Mouse (Mus musculus): ENCODE data around the gene Zfp128.
"Not testable (repeated sequence)": the region's sequence is repeated elsewhere in the genome, so short reads cannot be mapped to it uniquely, and the experiment has no call there.

The Zfp128 gene

DNA sequence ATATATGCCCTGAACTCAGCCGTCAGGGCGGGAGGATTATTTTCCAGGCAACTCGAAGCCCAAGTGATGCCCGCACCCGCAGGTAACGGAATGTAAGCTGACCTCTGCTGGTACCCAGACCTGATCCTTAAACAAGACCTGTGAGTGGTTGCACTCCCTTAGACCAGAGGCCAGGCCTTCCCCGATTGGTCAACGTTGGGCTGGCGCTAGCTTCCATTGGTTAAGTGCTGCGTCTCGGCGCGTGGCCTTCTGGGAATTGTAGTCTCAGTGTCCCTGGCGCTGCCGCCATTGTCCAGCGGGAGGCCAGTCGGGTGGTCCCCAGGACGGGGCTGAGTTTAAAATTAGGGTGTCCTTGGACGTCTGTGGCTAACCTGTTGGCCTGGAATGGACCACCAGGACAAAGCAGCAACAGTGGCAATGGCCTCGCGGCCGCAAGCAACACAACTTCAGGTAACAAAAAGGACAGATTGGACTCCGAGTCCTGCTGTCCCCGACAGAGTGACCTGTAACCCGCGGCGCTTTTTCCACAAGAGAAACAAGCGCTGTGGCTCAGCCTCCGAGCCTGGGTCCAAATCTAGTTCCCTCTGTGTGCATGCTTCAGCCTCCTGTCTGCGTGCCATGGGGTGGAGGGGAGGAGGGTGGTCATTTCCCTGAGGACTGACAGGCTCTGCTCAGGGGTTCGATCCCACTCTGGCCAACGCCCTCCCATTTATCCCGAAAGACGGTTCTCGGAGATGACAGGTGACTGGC lies at the start of gene Zfp128:
Gene Zfp128, plus strand, starts transcription at position 267 of the 750 bp plus-strand sequence.
- peak; percentile 97 to 98 for DNase-seq

DNA sequence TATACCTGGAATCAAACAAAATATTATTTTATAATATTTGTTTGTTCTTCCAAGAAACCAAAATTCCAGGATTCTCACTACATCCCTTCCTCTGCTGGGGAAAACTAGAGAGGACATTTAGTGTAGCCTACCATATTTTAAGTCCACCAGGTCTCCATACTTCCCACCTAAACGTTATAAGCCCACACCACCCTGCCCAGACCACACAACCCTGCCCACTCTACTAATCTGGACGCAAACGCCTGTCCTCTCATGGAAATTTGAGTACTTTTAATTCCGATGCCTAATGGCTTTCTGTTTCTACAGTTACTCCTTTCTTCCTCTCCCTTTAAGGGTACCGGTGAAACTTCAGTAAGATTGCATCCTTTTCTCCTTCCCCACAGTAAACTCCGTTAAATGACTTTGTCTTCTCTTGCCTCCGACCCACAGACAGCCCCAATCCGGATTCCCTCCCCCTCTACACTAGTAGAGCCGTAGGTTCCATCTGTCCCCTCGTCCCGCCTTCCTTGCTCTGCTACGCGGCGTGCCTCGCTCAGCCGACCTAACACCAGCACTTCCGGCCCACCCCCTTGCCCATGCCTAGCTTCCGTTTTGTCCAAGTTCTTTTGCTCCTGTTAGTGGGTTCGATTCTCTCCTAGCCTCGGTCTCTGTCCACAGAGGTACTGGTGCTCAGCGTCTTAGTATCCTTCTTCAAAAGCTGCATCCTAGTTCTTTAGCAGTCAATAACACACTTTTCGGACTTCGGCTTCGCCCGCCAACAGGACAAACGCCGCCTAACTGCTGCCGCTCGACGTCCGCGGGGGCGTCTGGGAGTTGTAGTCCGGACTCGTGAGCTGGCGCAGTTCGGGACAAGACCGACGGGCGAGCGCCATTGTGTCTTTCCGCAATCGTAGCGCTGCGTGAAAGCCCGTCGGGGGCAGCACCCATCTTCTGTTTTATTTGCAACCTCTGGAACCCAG lies 46.5 kb upstream of the Zfp128 start, which contains the start of gene Zfp110:
Gene Zfp110, plus strand, starts transcription at position 600 of the 959 bp plus-strand sequence.
- peak; percentile 93 to 95 for DNase-seq

DNA sequence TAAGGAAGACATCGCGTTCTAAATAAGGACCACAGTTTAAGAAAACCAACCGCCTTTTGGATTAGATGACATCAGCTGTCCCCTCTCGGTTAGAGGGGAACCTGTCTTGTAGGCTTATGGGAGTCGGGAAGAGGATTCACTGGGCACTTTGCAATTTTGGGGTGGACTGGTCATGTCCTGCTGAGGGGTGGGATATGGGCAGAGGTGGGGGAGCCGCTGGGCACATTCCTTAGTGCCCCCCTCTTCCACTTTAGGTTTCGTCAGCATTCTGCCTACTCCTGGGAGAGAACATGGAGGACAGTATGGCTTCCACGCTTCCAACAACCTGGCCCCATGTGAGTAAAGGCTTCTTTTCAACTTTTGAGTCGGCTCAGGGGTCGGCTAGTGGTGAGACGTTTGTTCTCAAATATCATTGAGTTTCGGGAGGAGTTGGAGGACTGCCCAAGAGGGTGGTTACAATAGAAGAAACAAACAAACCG lies 45.7 kb upstream of the Zfp128 start:
- DNase-seq = peak in 1 of 2 experiments; percentile 20

DNA sequence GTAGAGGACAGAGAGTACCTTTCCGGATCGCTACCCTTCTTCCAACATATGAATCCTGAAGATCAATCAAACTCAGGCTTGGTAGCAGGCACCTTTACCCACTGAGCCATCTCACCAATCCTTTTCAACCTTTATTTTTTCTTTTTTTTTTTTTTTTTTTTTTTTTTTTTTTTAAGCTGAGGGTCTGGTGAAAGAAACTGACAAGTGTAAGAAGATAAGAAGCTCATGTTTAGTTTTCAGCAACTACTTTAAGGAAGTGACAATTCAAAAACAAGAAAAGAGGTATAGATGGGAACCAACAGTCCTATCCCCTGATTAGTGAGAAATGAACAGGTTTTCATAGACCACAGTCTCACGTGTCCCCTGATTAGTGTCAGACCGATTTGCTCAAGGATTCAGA lies 45.2 kb upstream of the Zfp128 start:
- DNase-seq = no peak

DNA sequence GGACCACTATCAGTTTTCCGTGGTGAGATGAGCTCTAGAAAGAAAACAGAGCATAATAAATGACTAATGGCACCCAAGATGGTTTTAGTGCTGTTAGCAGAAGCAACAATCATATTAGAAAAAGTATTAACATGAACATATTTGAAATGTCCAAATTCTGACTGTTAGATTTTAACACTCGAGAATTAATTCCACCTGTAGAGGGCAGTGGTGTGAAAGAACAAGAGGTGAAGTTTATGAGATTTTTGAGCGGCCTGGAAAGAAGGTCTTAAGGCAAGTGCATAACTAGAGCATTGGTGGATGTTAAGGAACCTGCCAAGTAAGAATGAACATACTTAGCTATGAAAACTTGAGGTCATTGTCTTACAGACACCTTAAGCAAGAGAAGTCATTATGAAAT lies 6.7 kb upstream of the Zfp128 start:
- DNase-seq = peak in 1 of 2 experiments; percentile 57

DNA sequence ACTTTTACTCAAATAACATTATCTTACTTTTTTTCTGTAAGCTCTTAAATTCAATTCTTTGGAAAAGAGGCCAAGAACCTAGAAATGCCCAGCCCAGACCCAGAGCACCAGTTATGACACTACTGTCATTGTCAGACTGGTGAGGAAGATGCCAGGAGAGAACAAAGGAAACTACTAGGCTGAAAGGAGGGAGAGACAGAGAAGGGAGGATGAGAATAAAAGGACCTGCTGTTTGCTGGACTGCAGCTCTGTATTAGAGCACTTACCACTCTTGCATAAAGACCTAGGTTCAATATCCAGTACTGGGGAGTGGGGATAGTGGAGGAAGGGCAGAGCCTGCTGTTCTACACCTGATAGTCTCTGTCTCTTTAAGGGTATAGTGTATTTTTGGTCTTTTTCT lies 941 bp upstream of the Zfp128 start:
- no peak for DNase-seq

DNA sequence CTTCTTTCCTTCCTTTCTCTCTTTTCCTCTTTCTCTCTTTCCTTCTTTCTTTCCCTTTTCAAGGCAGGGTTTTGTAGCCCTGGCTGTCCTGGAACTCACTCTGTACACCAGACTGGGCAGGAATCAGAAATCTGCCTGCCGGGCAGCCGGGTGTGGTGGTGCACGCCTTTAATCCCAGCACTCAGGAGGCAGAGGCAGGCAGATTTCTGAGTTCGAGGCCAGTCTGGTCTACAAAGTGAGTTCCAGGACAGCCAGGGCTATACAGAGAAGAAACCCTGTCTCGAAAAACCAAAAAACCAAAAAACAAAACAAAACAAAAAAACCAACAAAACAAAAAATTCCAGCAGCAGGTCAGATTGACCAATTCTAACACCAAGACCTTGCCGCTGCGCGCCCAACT lies 480 bp upstream of the Zfp128 start:
- DNase-seq = not testable (repeated sequence)

DNA sequence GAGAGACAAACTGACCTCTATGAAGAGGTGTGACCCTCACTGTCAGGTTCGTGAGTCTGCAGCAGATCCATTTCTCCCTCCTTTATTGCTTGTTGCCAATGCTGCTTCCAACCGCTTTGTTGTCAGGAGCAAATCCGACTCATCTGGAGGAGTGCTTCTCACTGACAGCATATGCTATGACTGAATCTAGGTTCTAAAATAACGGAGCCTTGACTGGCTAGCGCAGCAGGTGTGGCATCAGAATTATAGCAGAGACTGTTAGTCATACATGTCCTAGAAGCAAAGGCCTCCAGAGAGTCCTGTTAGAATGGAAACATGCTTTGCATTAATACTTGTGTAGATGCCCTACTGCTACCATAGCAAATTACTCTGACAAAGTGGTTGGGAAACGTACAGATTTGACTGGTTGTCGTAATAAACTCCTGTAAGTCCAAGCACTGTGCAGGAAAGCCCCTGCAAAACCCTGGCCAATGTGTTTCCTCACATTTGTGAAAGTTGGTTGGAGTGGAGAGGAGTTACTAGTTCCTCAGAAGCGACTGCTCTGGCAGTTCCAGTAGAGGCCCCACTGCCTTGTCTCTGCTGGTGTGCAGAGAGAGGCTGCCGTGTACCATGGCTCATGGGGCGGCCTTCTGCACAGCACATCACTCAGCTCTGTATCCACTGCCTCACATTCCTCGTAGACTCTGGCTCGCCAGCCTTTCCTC lies 5.7 kb downstream of the Zfp128 start:
- DNase-seq = no peak

DNA sequence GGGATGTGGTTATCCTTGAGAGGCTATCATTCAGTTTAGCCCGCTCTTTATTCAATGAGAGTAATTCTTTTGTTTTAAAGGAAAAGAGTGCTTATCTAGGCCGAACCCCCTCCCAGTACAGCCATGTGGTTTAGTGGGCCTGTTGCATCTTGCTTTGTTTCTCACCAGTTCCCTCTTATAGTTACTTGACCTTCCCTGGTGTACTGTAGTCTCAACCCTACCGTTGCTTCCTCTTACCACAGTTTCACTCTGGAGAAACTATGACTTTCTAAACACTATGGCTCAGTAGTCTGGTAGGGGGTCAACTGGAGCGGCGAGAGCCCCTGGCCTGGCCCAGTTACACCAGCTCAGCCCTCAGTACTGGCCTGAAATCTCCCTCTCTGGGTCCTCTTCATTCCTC lies 6.6 kb downstream of the Zfp128 start:
- DNase-seq = no peak

DNA sequence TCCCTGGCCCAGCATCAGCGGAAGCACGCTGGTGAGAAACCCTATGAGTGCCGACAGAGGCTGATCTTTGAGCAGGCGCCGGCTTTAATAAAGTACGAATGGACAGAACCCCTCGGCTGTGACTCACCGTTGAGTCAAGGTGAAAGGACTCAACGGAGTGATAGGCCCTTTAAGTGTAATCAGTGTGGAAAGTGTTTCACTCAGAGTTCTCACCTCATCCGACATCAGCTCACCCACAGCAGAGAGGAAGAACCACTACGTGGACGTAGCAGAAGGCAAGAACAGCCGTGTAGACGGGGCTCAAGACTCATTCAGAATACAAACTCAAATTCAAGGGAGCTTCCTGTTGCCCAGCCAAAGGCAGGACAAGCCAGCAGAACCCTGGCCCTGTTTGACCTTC lies 10.0 kb downstream of the Zfp128 start:
- DNase-seq = no peak

DNA sequence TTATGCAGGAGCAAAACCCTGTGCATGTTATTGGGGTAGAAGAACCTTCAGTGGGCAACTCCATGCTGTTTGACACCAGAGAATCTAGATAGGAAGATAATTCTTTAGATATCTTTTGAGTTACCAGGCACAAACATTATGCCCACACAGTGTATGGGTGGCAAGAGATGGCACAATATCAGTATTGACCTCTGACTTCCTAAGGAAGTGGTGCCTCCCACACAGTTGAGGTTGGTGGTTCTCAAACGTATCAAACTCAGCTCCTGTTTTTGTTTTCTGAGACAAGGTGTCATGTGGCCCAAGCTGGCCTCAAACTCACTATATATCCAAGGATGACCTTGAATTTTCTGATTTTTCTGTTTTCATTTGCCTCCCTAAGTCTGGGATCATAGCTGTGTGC lies 10.4 kb downstream of the Zfp128 start:
- DNase-seq = no peak

DNA sequence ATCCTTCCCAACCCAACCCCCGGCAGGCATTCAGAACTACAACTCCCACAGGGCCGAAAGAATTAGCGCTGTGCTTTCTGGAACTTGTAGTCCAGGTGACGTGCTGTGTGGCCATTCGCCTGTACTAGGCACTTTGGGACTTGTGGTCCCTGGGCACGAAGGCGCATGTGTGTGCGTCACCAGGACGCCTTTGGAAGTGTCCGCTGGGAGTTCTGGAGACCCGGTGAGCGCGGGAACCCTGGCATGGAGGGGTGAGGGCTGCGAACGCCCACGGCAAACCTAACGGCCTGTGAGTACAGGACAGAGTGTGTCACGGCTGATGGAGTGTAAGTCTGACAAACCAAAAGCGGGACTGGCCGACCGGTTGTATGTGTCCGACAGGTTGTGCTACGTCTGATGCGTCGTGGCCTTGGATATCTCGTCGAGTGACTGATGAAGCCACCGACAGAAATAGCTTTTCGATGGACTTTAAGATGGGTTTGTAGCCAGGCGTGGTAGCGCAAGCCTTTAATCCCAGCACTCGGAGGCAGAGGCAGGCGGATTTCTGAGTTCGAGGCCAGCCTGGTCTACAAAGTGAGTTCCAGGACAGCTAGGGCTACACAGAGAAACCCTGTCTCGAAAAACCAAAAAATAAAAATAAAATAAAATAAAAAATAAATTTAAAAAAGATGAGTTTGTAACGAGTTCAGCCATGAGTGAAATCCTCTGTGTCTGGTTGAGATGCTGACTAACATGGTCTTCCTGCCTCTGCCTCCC lies 16.9 kb downstream of the Zfp128 start, which contains the start of gene Zscan22:
Gene Zscan22, plus strand, starts transcription at position 161 of the 756 bp plus-strand sequence.
- peak; percentile 93 to 97 for DNase-seq

DNA sequence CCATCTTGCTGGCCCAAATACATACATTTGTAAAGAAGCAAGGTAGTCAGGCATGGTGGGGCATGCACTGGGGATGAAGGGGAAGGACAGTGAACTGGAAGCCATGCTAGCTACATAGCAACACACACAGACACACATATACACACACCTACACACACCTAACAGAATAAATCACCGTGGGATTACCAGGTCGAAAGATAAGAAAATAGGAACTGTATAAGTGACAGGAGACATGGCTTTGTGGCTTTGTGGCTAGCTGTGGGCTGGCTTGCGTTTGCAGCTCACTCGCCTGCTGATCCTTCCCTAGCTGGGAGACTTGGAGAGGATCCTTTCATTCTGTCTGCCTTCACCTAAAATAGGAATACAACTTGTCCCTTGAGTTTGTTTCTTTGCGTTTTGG lies 20.5 kb downstream of the Zfp128 start:
- DNase-seq = no peak

DNA sequence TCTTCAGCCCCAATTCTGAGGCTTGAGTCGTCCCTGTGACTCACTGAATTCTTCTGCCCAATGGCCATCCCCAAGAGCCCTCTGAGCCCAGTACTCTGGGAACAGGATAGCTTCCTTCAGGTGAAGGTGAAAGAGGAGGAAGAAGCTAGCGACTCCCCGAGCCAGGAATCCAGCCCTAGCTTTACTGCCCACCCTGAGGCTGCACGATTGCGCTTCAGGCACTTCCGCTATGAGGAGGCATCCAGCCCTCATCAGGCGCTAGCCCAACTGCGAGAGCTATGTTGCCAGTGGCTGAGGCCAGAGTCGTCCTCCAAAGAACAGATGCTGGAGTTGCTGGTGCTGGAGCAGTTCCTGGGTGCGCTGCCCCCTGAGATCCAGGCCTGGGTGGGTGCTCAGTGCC lies 22.6 kb downstream of the Zfp128 start:
- DNase-seq = no peak

DNA sequence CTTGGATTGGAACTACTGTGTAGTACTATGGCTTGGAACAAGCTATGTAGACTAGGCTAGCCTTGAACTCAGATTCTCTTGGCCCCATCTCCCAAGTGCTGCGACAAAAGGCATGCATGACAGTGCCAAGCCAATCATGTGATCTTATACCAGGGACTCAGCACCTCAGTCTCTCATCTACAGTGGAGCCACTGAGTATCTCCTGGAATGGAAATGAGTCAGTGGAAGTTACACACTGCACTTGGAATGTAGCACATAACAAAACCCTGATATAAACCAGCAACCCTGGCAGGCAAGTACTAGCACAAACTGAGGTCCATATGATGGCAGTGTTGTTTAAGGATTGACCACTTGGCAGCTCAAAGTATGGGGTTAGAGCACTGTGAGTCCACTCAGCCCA lies 24.2 kb downstream of the Zfp128 start:
- DNase-seq = no peak

DNA sequence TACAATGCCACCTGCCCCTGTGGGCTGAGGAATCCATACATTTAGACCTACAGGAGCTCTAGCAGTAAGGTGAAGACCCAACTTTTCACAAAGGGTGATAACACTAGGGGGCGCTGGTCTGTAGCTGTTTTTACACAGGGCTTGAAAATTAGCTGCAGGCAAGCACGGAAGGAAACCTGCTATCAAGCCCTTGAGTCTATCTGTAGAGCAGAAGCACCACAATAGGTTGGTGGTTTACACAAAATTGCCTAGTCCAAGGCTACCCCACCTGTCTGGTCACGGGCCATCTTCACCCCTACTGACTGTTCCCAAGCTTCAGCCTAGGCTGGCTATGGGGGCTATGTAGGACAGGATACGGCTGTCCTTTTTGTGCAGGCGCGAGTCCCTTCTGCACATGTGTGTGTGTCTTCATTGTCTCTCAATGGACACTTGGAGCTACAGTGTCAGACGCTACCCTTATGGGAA lies 28.6 kb downstream of the Zfp128 start:
- DNase-seq = peak; percentile 74 to 93

DNA sequence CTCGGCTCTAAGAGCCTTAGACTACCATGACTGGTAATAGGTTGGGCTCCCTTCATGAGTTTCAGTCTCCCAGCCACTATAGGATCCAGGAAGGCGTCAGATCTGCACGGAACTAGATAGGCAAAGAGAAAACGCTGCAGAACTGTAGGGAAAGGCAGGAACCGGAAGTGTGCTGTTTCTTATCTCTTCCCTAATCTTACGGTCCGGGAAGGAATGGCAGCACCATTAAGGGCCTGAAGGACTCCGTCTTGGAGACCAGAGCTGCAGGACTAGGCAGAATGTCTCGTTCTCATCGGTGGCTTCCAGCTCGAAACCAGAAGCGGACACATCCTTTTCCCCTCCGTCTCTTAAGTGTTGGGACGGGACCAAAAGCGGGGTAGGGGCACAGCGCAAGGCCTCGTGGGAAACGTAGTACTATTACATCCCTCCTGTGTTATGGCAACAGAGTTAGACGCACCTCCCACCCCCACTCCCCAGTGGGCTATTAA lies 29.2 kb downstream of the Zfp128 start:
- DNase-seq = peak; percentile 64 to 76

DNA sequence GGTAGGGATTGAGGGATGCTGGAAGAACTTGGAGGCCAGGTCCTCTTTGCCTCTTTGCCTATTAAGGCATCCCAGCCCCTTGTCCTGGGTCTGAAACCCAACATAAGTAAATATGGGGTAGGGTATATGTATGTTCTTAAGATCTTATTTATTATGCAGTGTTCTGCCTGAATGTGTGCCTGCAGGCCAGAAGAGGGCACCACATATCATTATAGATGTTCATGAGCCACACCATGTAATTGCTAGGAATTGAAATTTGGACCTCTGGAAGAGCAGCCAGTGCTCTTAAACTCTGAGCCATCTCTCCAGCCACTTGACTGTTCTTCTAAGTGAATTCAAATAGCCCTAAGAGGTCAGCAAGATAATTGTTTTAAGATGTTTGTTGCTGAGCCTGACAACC lies 32.6 kb downstream of the Zfp128 start:
- DNase-seq = no peak

DNA sequence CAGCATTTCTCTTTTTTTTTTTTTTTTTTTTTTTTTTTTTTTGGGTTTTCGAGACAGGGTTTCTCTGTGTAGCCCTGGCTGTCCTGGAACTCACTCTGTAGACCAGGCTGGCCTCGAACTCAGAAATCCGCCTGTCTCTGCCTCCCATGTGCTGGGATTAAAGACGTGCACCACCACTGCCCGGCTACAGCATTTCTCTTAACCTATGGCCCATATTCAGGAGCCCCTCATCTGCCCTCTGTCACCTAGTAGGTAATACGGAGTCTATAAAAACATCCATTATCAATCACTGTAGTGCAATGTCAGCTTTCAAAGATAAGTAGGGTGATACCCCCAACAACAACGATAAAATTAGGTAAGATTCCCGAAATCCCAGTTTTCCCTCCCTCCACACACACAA lies 39.5 kb downstream of the Zfp128 start:
- DNase-seq = not testable (repeated sequence)

DNA sequence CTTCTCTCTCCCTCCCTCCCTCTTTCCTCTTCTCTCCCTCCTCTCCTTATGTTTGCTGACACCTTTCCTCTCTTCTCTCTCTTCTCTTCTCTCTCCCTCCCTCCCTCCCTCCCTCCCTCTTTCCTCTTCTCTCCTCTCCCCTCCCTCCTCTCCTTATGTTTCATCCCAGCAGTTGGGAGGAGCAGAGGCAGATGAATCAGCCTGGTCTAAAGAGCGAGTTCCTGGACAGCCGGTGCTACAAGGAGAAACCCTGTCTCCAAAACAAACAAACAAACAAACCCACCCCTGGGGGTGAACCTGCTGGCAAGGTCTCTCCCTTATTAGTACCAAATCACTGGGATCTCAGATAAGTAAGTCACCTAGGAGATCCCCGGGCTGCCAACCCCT lies 40.3 kb downstream of the Zfp128 start:
- DNase-seq = no peak

DNA sequence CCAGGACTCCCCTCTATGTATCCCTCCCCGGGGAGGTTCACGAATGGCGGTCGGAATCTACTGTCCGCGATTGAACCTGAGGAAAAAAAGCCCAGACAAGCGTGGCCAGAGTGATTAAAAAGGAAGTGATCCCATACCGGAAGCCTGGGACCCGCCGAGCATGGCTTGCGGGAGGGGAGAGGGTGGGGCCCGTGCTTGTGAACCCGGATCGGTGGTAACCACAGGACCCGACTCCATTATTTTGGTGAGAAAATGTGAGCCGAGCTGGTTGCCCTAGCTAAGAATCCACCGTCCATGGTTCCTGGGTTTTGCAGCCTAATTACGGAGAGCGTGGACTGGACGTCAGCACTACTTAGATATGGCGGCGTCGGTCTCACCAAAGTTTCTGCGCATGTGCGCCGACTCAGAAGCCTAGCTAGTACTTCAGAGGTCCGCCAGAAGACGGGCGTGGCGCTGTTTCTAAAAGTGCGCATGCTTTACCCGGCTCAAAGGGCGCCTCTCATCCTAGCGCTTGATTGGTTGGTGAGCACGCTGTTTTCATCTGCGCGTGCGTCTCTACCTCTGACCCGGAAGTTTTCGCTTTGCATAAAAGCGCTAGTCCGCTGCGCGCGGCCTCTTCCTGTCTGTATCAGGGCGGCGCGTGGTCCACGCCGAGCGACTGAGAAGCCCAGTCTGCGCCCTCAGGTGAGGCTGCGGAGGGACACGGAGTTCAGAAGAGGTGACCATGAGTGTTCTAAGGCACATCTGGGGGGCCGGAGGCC lies 40.9 kb downstream of the Zfp128 start, which contains the start of gene Rps5:
Gene Rps5, plus strand, starts transcription at position 586 of the 761 bp plus-strand sequence.
- peak; percentile 99 for DNase-seq

All from kidney, postnatal 25 days (tissue).